ENCODE assay signal across 8 mouse cellular contexts in the genomic region with DNA sequence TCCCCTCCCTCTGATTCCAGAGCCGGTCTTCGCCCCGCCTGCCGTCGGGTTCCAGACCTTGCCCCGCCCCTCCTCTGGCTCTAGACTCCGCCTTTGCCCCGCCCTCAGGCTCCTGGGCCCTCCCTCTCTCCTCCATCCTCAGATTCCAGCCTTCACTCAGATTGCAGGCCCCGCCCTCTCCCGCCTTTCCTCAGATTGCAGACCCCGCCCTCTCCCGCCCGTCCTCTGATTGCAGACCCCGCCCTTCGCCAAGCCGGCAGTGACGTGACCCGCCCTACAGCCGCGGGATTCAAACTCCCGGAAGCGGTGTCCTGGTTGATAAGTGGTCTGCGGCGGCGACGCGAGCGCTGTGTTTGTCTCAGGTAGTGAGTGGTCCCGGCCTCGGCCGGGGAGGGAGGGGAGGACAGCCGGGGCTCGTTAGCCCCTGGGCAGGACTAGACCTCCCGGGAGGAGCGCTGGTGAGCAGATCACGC. TPM values are rescaled to one million over a fixed set of nuclear protein-coding genes. Genes with fewer than 3 reads are reported as not detected.
DNase-seq lines count a peak whose midpoint lies in the region; ATAC-seq and TF ChIP-seq lines count a peak whose summit lies in the region.

A gene (plus strand): TSS at position 292 of the 473 bp plus-strand sequence.

- no peaks in the 10 kb centered on the region for H3K27me3 ChIP-seq in embryonic facial prominence, embryonic 13.5 days
- no peaks in the 10 kb centered on the region for H3K27me3 ChIP-seq in heart, adult 2 months (ENCODE audit: control insufficient read depth, insufficient read depth, low read length)
- H3K27me3 ChIP-seq in limb, embryonic 15.5 days, result no peaks in the 10 kb centered on the region

- peak within 1 kb of the TSS; percentile 74 for H3K9ac ChIP-seq in embryonic facial prominence, embryonic 13.5 days
- H3K9ac ChIP-seq in heart, adult 2 months (ENCODE audit: low read depth, low read length), result peak within 1 kb of the TSS; percentile 64
- peak within 1 kb of the TSS; percentile 41 for H3K9ac ChIP-seq in limb, embryonic 15.5 days

- H3K79me2 ChIP-seq in heart, adult 2 months (replicated peaks; ENCODE audit: control insufficient read depth, insufficient read depth, low read length), result no peaks in the 10 kb centered on the region

- no peak for TF ChIP-seq POLR2A in heart, adult 2 months (IDR thresholded peaks at IDR 0.05; ENCODE audit: insufficient read depth, low read depth, low read length)

- no peaks in the 10 kb centered on the region for H3K9me3 ChIP-seq in embryonic facial prominence, embryonic 13.5 days
- no peaks in the 10 kb centered on the region for H3K9me3 ChIP-seq in limb, embryonic 15.5 days

- WGBS in embryonic facial prominence, embryonic 13.5 days, result under 1% methylated on average over 36 of the region's 36 CpGs
- WGBS in heart, adult 2 months, result under 1% methylated on average over 36 of the region's 36 CpGs
- under 1% methylated on average over 35 of the region's 36 CpGs for WGBS in limb, embryonic 15.5 days

- 0 out of 2 replicates have a peak, but pooled peaks have one; percentile 13 for TF ChIP-seq EP300 in heart, adult 2 months (IDR thresholded peaks at IDR 0.05; ENCODE audit: insufficient read depth, low read depth, low read length)

- H3K4me3 ChIP-seq in embryonic facial prominence, embryonic 13.5 days, result peak within 1 kb of the TSS; percentile 65
- H3K4me3 ChIP-seq in heart, adult 2 months, result peak within 1 kb of the TSS; percentile 65
- peak within 1 kb of the TSS; percentile 78 for H3K4me3 ChIP-seq in limb, embryonic 15.5 days

- peaks cover 15% of the 10 kb centered on the region for H3K36me3 ChIP-seq in embryonic facial prominence, embryonic 13.5 days
- H3K36me3 ChIP-seq in heart, adult 2 months (ENCODE audit: control insufficient read depth, insufficient read depth, low read length), result no peaks in the 10 kb centered on the region
- H3K36me3 ChIP-seq in limb, embryonic 15.5 days, result peaks cover 8% of the 10 kb centered on the region

- intact Hi-C loops in heart, adult 2 months (cut with DNase I), result loop anchor here (1.0 to 10.0 kb wide), 3 partner anchors 24 to 170 kb away; a partner anchor contains a TSS

- peaks cover 25% of the 10 kb centered on the region for H3K4me1 ChIP-seq in embryonic facial prominence, embryonic 13.5 days
- peaks cover 2% of the 10 kb centered on the region for H3K4me1 ChIP-seq in heart, adult 2 months (ENCODE audit: control insufficient read depth, insufficient read depth, low read length)
- peaks cover 21% of the 10 kb centered on the region for H3K4me1 ChIP-seq in limb, embryonic 15.5 days

- DNase-seq in 3134 (ENCODE audit: extremely low read depth, insufficient read length, low spot score), result peak; percentile 97
- DNase-seq in adrenal gland, postnatal 36 days, result peak; percentile 97 to 99
- DNase-seq in heart, adult 2 months, result peak; percentile 95 to 96
- peak; percentile 95 to 97 for DNase-seq in kidney, adult 8-10 months
- peak; percentile 86 to 95 for DNase-seq in monocyte, adult 2 months (ENCODE audit: low read depth in 1 of 2, low spot score in 2 of 2)
- DNase-seq in spleen, postnatal 36 days (ENCODE audit: low spot score in 2 of 2), result peak; percentile 93 to 94

- peak within 1 kb of the TSS; percentile 52; the same call in 1 of the 2 replicates for H3K27ac ChIP-seq in embryonic facial prominence, embryonic 13.5 days
- peak within 1 kb of the TSS; percentile 44 for H3K27ac ChIP-seq in heart, adult 2 months
- peak within 1 kb of the TSS; percentile 47; the same call in 1 of the 2 replicates for H3K27ac ChIP-seq in limb, embryonic 15.5 days

- peak within 1 kb of the TSS; percentile 84 for H3K4me2 ChIP-seq in embryonic facial prominence, embryonic 13.5 days
- H3K4me2 ChIP-seq in limb, embryonic 15.5 days, result peak within 1 kb of the TSS; percentile 77

- ATAC-seq in embryonic facial prominence, embryonic 13.5 days (ENCODE audit: insufficient number of reproducible peaks, insufficient read depth, low FRiP score, low TSS enrichment, low read depth), result peak; percentile 95
- peak; percentile 97 for ATAC-seq in limb, embryonic 15.5 days (ENCODE audit: insufficient number of reproducible peaks, low FRiP score, low TSS enrichment, low read depth)

- TF ChIP-seq CTCF in heart, adult 2 months (IDR thresholded peaks at IDR 0.05), result no peak

RNA-seq across cellular contexts. Expression of the gene that starts here (rescaled TPM):
- total RNA-seq in adrenal gland, postnatal 36 days (2021), result 1 to 10 TPM; 2.2 to 2.5 TPM
- 19.1 and 21.8 TPM in 2 replicates for polyA plus RNA-seq in embryonic facial prominence, embryonic 13.5 days (2015; fragmentation: Nextera tagmentation; extraction: Ambion mirVana)
- total RNA-seq in heart, adult 2 months (2021), result under 1 TPM; 0.27 to 0.44 TPM
- 0.18 and 0.20 TPM in 2 replicates for polyA plus RNA-seq in heart, adult 2 months (2012; rRNA removed)
- polyA plus RNA-seq in limb, embryonic 15.5 days (2015; fragmentation: Nextera tagmentation; extraction: Ambion mirVana), result 18.4 and 19.9 TPM in 2 replicates

Comparison
In these comparisons a context has a peak if more than half of its experiments do, and no peak if none do; other contexts are left out.
1. Peak in every context shown above with its lines: DNase-seq, ATAC-seq, H3K4me3 ChIP-seq and H3K27ac ChIP-seq.
2. RNA of the gene that starts here (polyA plus RNA-seq): 19.1 to 21.8 TPM in embryonic facial prominence, embryonic 13.5 days and 18.4 to 19.9 TPM in limb, embryonic 15.5 days; 0.18 to 0.20 TPM in heart, adult 2 months; every median in the first group is over 10 times any median in the second.
3. Peak in DNase-seq, H3K4me3 ChIP-seq, H3K27ac ChIP-seq and H3K9ac ChIP-seq in heart, adult 2 months; RNA of the gene not detected or under 1 TPM.